Mouse (Mus musculus): ENCODE results near the gene Ifitm6.
"Not testable (repeated sequence)": the region's sequence is repeated elsewhere in the genome, so short reads cannot be mapped to it uniquely, and the experiment has no call there.

GRCm38 (mm10) chr7:140968710-140969109 is 49.0 kb downstream of the Ifitm6 start:
- TF ChIP-seq GATA1 (IDR thresholded peaks at IDR 0.05; ENCODE audit: borderline replicate concordance, low read length); FLI1 (IDR thresholded peaks at IDR 0.05; ENCODE audit: low read length): not testable (repeated sequence)

All from megakaryocyte, embryonic 14.5 days (primary cell).